10 mouse cellular contexts compared by ENCODE assay signal in the genomic region with DNA sequence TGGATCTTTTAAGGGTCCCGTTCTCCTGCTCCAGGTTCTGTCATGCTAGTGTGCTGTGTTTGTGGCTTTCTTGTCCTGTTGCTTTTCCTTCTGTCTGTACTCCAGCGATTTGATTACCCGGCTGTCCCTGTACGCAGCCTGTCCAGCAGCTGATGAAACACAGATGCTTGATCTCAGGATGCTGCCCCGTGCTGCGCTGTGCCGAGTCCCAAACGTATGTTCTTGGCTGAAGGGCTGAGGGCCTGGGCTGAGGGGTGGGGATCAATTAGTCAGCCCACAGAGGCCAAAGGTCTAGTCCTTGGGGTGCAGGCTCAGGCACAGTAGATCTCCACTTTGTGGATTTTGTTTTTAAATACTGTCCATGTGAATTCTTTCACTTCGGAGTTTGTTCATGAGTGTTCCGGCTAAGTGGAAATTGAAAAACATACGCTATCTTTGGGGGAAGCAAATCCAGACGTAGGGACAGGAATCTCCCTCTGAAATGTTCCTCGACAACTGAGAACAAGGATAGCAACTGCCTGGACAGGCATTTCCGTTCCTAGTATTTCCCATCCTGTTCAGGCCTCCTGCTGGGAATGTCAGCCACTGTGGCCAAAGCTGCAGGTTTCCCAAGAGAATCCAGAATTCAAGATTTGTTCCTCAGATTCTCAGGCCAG. TPM values are rescaled to one million over a fixed set of nuclear protein-coding genes. Genes with fewer than 3 reads are reported as not detected.
DNase-seq lines count a peak whose midpoint lies in the region; ATAC-seq and TF ChIP-seq lines count a peak whose summit lies in the region.
"Had no signal": no experiment of that assay in that cellular context is flagged by ENCODE, and none has a peak within 500 bp of the region (broad histone marks: within the 10 kb centered on the region; RNA-seq: fewer than 3 reads in every experiment).

No protein-coding gene starts in this region.

- 55% methylated on average over 14 of the region's 14 CpGs for WGBS in intestine, postnatal 0 days
- 80% methylated on average over 14 of the region's 14 CpGs for WGBS in forebrain, embryonic 12.5 days
- 84% methylated on average over 14 of the region's 14 CpGs for WGBS in forebrain, embryonic 16.5 days

- H3K4me1 ChIP-seq in intestine, postnatal 0 days (replicated peaks; ENCODE audit: control insufficient read depth, insufficient read depth, low read length): no peaks in the 10 kb centered on the region; the same call in 1 of the 2 replicates
- H3K4me1 ChIP-seq in forebrain, embryonic 12.5 days: peaks cover 10% of the 10 kb centered on the region; the same call in 1 of the 2 replicates
- peaks cover 4% of the 10 kb centered on the region; the same call in 1 of the 2 replicates for H3K4me1 ChIP-seq in forebrain, embryonic 16.5 days (replicated peaks; ENCODE audit: control insufficient read depth, insufficient read depth, low read length)

- no peak overlapping the region for H3K4me3 ChIP-seq in intestine, postnatal 0 days (ENCODE audit: low read depth, low read length)
- no peak overlapping the region for H3K4me3 ChIP-seq in forebrain, embryonic 12.5 days (replicated peaks)
- no peak overlapping the region for H3K4me3 ChIP-seq in forebrain, embryonic 16.5 days (replicated peaks; ENCODE audit: low read length)

- peak overlapping the region; percentile 17 for H3K27ac ChIP-seq in intestine, postnatal 0 days (ENCODE audit: low read depth, low read length)
- H3K27ac ChIP-seq in forebrain, embryonic 12.5 days: no peak overlapping the region
- H3K27ac ChIP-seq in forebrain, embryonic 16.5 days (ENCODE audit: low read length): no peak overlapping the region

- H3K4me2 ChIP-seq in intestine, postnatal 0 days (replicated peaks; ENCODE audit: low read depth): no peak overlapping the region
- H3K4me2 ChIP-seq in forebrain, embryonic 12.5 days: no peak overlapping the region
- H3K4me2 ChIP-seq in forebrain, embryonic 16.5 days (ENCODE audit: low read length): no peak overlapping the region

- H3K36me3 ChIP-seq in intestine, postnatal 0 days (ENCODE audit: control insufficient read depth, insufficient read depth): no peaks in the 10 kb centered on the region
- H3K36me3 ChIP-seq in forebrain, embryonic 12.5 days (replicated peaks): no peaks in the 10 kb centered on the region
- no peaks in the 10 kb centered on the region for H3K36me3 ChIP-seq in forebrain, embryonic 16.5 days (ENCODE audit: control insufficient read depth, insufficient read depth)

- no peak for ATAC-seq in intestine, postnatal 0 days
- no peak for ATAC-seq in forebrain, embryonic 12.5 days (ENCODE audit: low FRiP score)
- no peak for ATAC-seq in forebrain, embryonic 16.5 days

- DNase-seq in urinary bladder, postnatal 14 days (ENCODE audit: low spot score): peak; percentile 54
- DNase-seq in urinary bladder, postnatal 4 days (ENCODE audit: low spot score in 2 of 2): no peak
- peak; percentile 75 for DNase-seq in heart, adult 8-10 months (ENCODE audit: low spot score)
- no peak for DNase-seq in yolk sac, embryonic 10.5 days (ENCODE audit: low spot score)
- DNase-seq: adrenal gland, postnatal 36 days; cerebellum, postnatal 25 days; thymus, adult 18-20 months had no signal

- no peaks in the 10 kb centered on the region for H3K9me3 ChIP-seq in intestine, postnatal 0 days (ENCODE audit: control insufficient read depth)
- no peaks in the 10 kb centered on the region for H3K9me3 ChIP-seq in forebrain, embryonic 12.5 days
- no peaks in the 10 kb centered on the region for H3K9me3 ChIP-seq in forebrain, embryonic 16.5 days (ENCODE audit: control insufficient read depth, low read length)

- no peaks in the 10 kb centered on the region for H3K27me3 ChIP-seq in intestine, postnatal 0 days (replicated peaks; ENCODE audit: control insufficient read depth, insufficient read depth, low read length)
- no peaks in the 10 kb centered on the region for H3K27me3 ChIP-seq in forebrain, embryonic 12.5 days
- no peaks in the 10 kb centered on the region for H3K27me3 ChIP-seq in forebrain, embryonic 16.5 days (replicated peaks; ENCODE audit: control insufficient read depth, insufficient read depth, low read length)

- no peak overlapping the region for H3K9ac ChIP-seq in intestine, postnatal 0 days (ENCODE audit: low read depth, low read length)
- H3K9ac ChIP-seq in forebrain, embryonic 12.5 days: no peak overlapping the region
- no peak overlapping the region for H3K9ac ChIP-seq in forebrain, embryonic 16.5 days (replicated peaks; ENCODE audit: low read depth, low read length)

- TF ChIP-seq CTCF in intestine, postnatal 0 days (IDR thresholded peaks at IDR 0.05; ENCODE audit: low read depth): no peak

RNA-seq across cellular contexts. Expression of a gene that starts 56.6 kb away (rescaled TPM):
- total RNA-seq in heart, adult 8-10 months (2022): 10 to 100 TPM; 19.5 to 27.9 (median 23.9) TPM
- polyA plus RNA-seq in intestine, postnatal 0 days (2015; fragmentation: Nextera tagmentation; extraction: Ambion mirVana): 10.0 and 12.2 TPM in 2 replicates
- polyA plus RNA-seq in forebrain, embryonic 12.5 days (2016; fragmentation: Nextera tagmentation; extraction: Ambion mirVana): 1.8 and 2.4 TPM in 2 replicates
- polyA plus RNA-seq in forebrain, embryonic 16.5 days (2015; fragmentation: Nextera tagmentation; extraction: Ambion mirVana): 5.1 and 5.4 TPM in 2 replicates

Comparison
In these comparisons a context has a peak if more than half of its experiments do, and no peak if none do; other contexts are left out.
1. DNase-seq: peak in urinary bladder, postnatal 14 days (single experiment) and heart, adult 8-10 months (single experiment); none in urinary bladder, postnatal 4 days (0 of 2) and yolk sac, embryonic 10.5 days (single experiment).